Mouse (Mus musculus) CH12.LX (cell line): Measurements from ENCODE around the gene Tspan12. TPM values are rescaled to one million over a fixed set of nuclear protein-coding genes. Genes with fewer than 3 reads are reported as not detected.

Experiments used
- DNase-seq: peaks from one replicate; pipeline ENCODE4 v3.0.0-alpha.2; 2013; ENCODE audit errors: extremely low read depth
- H3K27ac ChIP-seq: 2 replicates; pipeline ENCODE4 v1.5.1; 2012; ENCODE audit warnings: low read depth, mild to moderate bottlenecking, control low read depth, moderate library complexity; ENCODE audit not compliant: insufficient read depth
- H3K27me3 ChIP-seq: replicated peaks from 2 replicates; pipeline ENCODE3; 2012; ENCODE audit warnings: inconsistent platforms
- H3K36me3 ChIP-seq, 2 experiments: replicated peaks in 1 of 2; 2 replicates each; pipeline versions ENCODE3 to v1.6.1; 2012; ENCODE audit warnings: inconsistent platforms in 1 of 2, low read length in 1 of 2, mild to moderate bottlenecking in 1 of 2, mixed read lengths in 1 of 2, moderate library complexity in 1 of 2; ENCODE audit not compliant: control insufficient read depth in 1 of 2, insufficient read depth in 1 of 2
- H3K4me1 ChIP-seq, 2 experiments: 2 replicates each; pipeline ENCODE4 v1.6.1; 2012; ENCODE audit warnings: inconsistent platforms in 1 of 2, moderate library complexity in 1 of 2; ENCODE audit not compliant: insufficient read depth in 2 of 2, control insufficient read depth in 1 of 2
- H3K4me2 ChIP-seq: 2 replicates; pipeline ENCODE4 v1.6.1; 2012; ENCODE audit warnings: low read depth, mild to moderate bottlenecking, control low read depth; ENCODE audit not compliant: poor library complexity, insufficient read depth, severe bottlenecking
- H3K4me3 ChIP-seq, 3 experiments: fragments of 150-350 bp in 1 of 3; sonication (generic) in 1 of 3; replicated peaks in 1 of 3; 2 replicates each; pipeline versions ENCODE3 to v1.5.1; 2011 to 2012; ENCODE audit warnings: low read depth in 2 of 3, low read length in 2 of 3, mild to moderate bottlenecking in 2 of 3, moderate library complexity in 2 of 3, control low read depth in 1 of 3, improper control_type of control experiment in 1 of 3, inconsistent platforms in 1 of 3, mixed read lengths in 1 of 3; ENCODE audit not compliant: poor library complexity in 1 of 3
- H3K79me2 ChIP-seq: replicated peaks from 2 replicates; pipeline ENCODE4 v1.6.1; 2012; ENCODE audit warnings: mild to moderate bottlenecking, moderate library complexity; ENCODE audit not compliant: control insufficient read depth, poor library complexity, insufficient read depth, severe bottlenecking; ENCODE audit errors: extremely low read depth
- H3K9ac ChIP-seq: 2 replicates; pipeline ENCODE4 v1.6.1; 2012; ENCODE audit warnings: low read depth, mild to moderate bottlenecking, control low read depth, moderate library complexity; ENCODE audit not compliant: insufficient read depth
- H3K9me3 ChIP-seq: replicated peaks from 2 replicates; pipeline ENCODE3; 2012; ENCODE audit warnings: low read length, inconsistent platforms, mixed read lengths
- CHD2 ChIP-seq: IDR thresholded peaks from 2 replicates; pipeline ENCODE4 v1.6.1; 2011; ENCODE audit warnings: low read length, improper control_type of control experiment
- CTCF ChIP-seq, 2 experiments: IDR thresholded peaks in 1 of 2; conservative IDR thresholded peaks in 1 of 2; 2 replicates each; pipeline ENCODE4 v1.5.1; 2011 to 2012; ENCODE audit warnings: low read depth in 2 of 2, low read length in 2 of 2, improper control_type of control experiment in 1 of 2, inconsistent platforms in 1 of 2, mild to moderate bottlenecking in 1 of 2, moderate library complexity in 1 of 2
- ELF1 ChIP-seq: IDR thresholded peaks from 2 replicates; pipeline ENCODE4 v1.6.1; 2014; ENCODE audit warnings: low read depth, mild to moderate bottlenecking, inconsistent platforms, low read length, improper control_type of control experiment
- GABPA ChIP-seq: IDR thresholded peaks from 2 replicates; pipeline ENCODE4 v1.6.1; 2012; ENCODE audit warnings: low read depth, low read length, improper control_type of control experiment, inconsistent platforms; ENCODE audit not compliant: insufficient replicate concordance
- KAT2A ChIP-seq: IDR thresholded peaks from 2 replicates; pipeline ENCODE4 v1.6.1; 2012; ENCODE audit warnings: low read length, improper control_type of control experiment, inconsistent platforms; ENCODE audit not compliant: insufficient replicate concordance
- MAX ChIP-seq: IDR thresholded peaks from 2 replicates; pipeline ENCODE4 v1.6.1; 2011; ENCODE audit warnings: low read length, improper control_type of control experiment
- MAZ ChIP-seq: IDR thresholded peaks from 2 replicates; pipeline ENCODE4 v1.6.1; 2012; ENCODE audit warnings: low read depth, mild to moderate bottlenecking, inconsistent platforms, low read length, improper control_type of control experiment, moderate library complexity
- MEF2A ChIP-seq: IDR thresholded peaks from 2 replicates; pipeline ENCODE4 v1.6.1; 2014; ENCODE audit warnings: low read depth, mild to moderate bottlenecking, inconsistent platforms, low read length, improper control_type of control experiment, borderline replicate concordance
- MXI1 ChIP-seq: IDR thresholded peaks from 2 replicates; pipeline ENCODE4 v1.6.1; 2011; ENCODE audit warnings: mild to moderate bottlenecking, low read depth, low read length, improper control_type of control experiment
- NRF1 ChIP-seq: IDR thresholded peaks from 2 replicates; pipeline ENCODE4 v1.6.1; 2014; ENCODE audit warnings: low read depth, mild to moderate bottlenecking, inconsistent platforms, low read length, improper control_type of control experiment, moderate library complexity
- POLR2A ChIP-seq: IDR thresholded peaks from 2 replicates; pipeline ENCODE4 v1.6.1; 2011; ENCODE audit warnings: low read depth, mild to moderate bottlenecking, improper control_type of control experiment, low read length
- POLR2AphosphoS2 ChIP-seq: IDR thresholded peaks from 2 replicates; pipeline ENCODE4 v1.6.1; 2011; ENCODE audit warnings: low read depth, low read length, improper control_type of control experiment
- RAD21 ChIP-seq: IDR thresholded peaks from 2 replicates; pipeline ENCODE4 v1.6.1; 2011; ENCODE audit warnings: low read depth, mild to moderate bottlenecking, low read length, improper control_type of control experiment, moderate library complexity
- RCOR1 ChIP-seq: conservative IDR thresholded peaks from 2 replicates; pipeline ENCODE4 v1.6.1; 2012; ENCODE audit warnings: low read depth, mild to moderate bottlenecking, inconsistent platforms, low read length, improper control_type of control experiment
- SIN3A ChIP-seq: IDR thresholded peaks from 2 replicates; pipeline ENCODE4 v1.6.1; 2012; ENCODE audit warnings: low read length, improper control_type of control experiment, inconsistent platforms
- SMC3 ChIP-seq: IDR thresholded peaks from 2 replicates; pipeline ENCODE4 v1.6.1; 2011; ENCODE audit warnings: low read depth, low read length, improper control_type of control experiment
- TBP ChIP-seq: conservative IDR thresholded peaks from 2 replicates; pipeline ENCODE4 v1.6.1; 2011; ENCODE audit warnings: low read depth, low read length, improper control_type of control experiment
- TCF12 ChIP-seq: IDR thresholded peaks from 2 replicates; pipeline ENCODE4 v1.6.1; 2014; ENCODE audit warnings: low read depth, mild to moderate bottlenecking, inconsistent platforms, low read length, improper control_type of control experiment
- UBTF ChIP-seq: IDR thresholded peaks from 2 replicates; pipeline ENCODE4 v1.6.1; 2012; ENCODE audit warnings: low read depth, mild to moderate bottlenecking, inconsistent platforms, low read length, improper control_type of control experiment, moderate library complexity
- USF1 ChIP-seq: IDR thresholded peaks from 2 replicates; pipeline ENCODE4 v1.6.1; 2014; ENCODE audit warnings: low read depth, mild to moderate bottlenecking, inconsistent platforms, low read length, improper control_type of control experiment
- ZC3H11A ChIP-seq: IDR thresholded peaks from 2 replicates; pipeline ENCODE4 v1.6.1; 2012; ENCODE audit warnings: low read depth, mild to moderate bottlenecking, inconsistent platforms, low read length, improper control_type of control experiment
- ZKSCAN1 ChIP-seq: IDR thresholded peaks from 2 replicates; pipeline ENCODE4 v1.6.1; 2012; ENCODE audit warnings: low read depth, inconsistent platforms, low read length, improper control_type of control experiment, borderline replicate concordance
- ZMIZ1 ChIP-seq: IDR thresholded peaks from 2 replicates; pipeline ENCODE4 v1.6.1; 2012; ENCODE audit warnings: low read depth, mild to moderate bottlenecking, inconsistent platforms, low read length, improper control_type of control experiment
- ZNF384 ChIP-seq: IDR thresholded peaks from 2 replicates; pipeline ENCODE4 v1.6.1; 2012; ENCODE audit warnings: low read depth, low read length, improper control_type of control experiment, inconsistent platforms
- dilution Hi-C: fragments of 300-500 bp; cut with MboI; formaldehyde crosslinking; loops from 2 replicates; pipeline ENCODE4 v1.14.3; 2020; ENCODE audit warnings: low sequenced_read_pairs; ENCODE audit not compliant: extremely low pct_unique_long_range_greater_than_20kb, extremely low pct_ligation_motif_present
- in situ Hi-C: fragments of 300-500 bp; cut with MboI; formaldehyde crosslinking; loops from 3 replicates; pipeline ENCODE4 v1.14.3; 2019; ENCODE audit warnings: low sequenced_read_pairs, low pct_ligation_motif_present, low pct_unique_long_range_greater_than_20kb, mixed read lengths
- polyA plus RNA-seq: library from polyadenylated mRNA; unstranded; fragments of >175 nt; gene quantifications from 2 replicates; pipeline ENCODE4 v1.2.1, GENCODE M21; 2012; ENCODE audit warnings: low read depth; ENCODE audit not compliant: insufficient read length
- total RNA-seq, 2 experiments: library from RNA; depleted of rRNA; stranded (reverse); fragments of 300-350 nt in 1 of 2; fragments of >200 nt in 1 of 2; gene quantifications; 2 replicates each; pipeline ENCODE4 v1.2.3; 2012 to 2014

Gene Tspan12
- total and polyA plus RNA-seq, 3 experiments = not detected

DNA sequence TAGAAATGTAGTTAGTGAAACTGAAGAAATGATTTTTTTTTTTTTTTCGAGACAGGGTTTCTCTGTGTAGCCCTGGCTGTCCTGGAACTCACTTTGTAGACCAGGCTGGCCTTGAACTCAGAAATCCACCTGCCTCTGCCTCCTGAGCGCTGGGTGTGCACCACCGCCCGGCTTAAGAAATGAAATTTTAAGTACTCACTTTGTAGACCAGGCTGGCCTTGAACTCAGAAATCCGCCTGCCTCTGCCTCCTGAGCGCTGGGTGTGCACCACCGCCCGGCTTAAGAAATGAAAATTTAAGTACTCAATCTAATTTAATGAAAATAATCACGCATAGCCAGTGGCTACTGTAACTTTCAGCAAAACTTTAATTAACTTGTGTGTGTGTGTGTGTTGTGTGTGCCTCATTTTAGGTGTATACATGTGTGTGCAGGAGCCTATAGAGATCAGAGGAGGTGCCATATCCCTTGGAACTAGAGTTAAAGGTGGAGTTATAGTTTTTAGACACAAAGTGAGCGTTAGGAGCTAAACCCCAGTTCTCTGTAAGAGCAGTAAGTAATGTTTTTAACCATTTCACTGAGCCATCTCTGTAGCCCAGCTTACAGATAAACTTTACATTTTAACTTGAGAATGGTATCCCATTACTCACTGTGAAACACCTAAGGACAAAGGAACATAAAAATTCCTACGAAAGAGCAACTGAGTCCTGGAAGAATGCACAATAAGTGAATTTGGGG, 57.8 kb downstream of the Tspan12 start:
- Histone ChIP-seq H3K4me2 (no peak overlapping the region), H3K4me3 (no peak overlapping the region), H3K4me1 (0 out of 4 replicates have a peak, but pooled peaks cover 0 to 2% of the 10 kb centered on the region in 2 experiments), H3K27me3 (no peaks in the 10 kb centered on the region), H3K79me2 (no peaks in the 10 kb centered on the region), H3K9ac (no peak overlapping the region), H3K27ac (no peak overlapping the region), H3K9me3 (no peaks in the 10 kb centered on the region), H3K36me3 (no peaks in the 10 kb centered on the region)
- in situ Hi-C loops (loop anchor here (10.0 kb wide), 1 partner anchor 280 kb away; no protein-coding TSS in a partner anchor), dilution Hi-C loops (no loop called here)
- TF ChIP-seq CHD2 = no peak
- DNase-seq = no peak

- TF ChIP-seq SMC3 (no peak), ELF1 (no peak), ZNF384 (no peak), KAT2A (no peak), CTCF (conservative IDR thresholded peaks at IDR 0.05 in 1 of 2, IDR thresholded peaks at IDR 0.05 in 1 of 2; ENCODE audit: low read depth in 2 of 2, low read length in 2 of 2) (no peak), POLR2AphosphoS2 (no peak), NRF1 (no peak), UBTF (no peak), SIN3A (no peak)
- TF ChIP-seq, all 38 proteins: peak for 0
- Histone ChIP-seq H3K4me3 (no peak overlapping the region), H3K79me2 (no peaks in the 10 kb centered on the region), H3K9ac (no peak overlapping the region), H3K4me1 (no peaks in the 10 kb centered on the region), H3K27me3 (no peaks in the 10 kb centered on the region), H3K4me2 (no peak overlapping the region), H3K27ac (no peak overlapping the region), H3K9me3 (no peaks in the 10 kb centered on the region), H3K36me3 (no peaks in the 10 kb centered on the region)
- no peak for DNase-seq
- dilution Hi-C loops (no loop called here), in situ Hi-C loops (loop anchor here (10.0 kb wide), 1 partner anchor 283 kb away; no protein-coding TSS in a partner anchor)
Measured at GRCm38 (mm10) chr6:21791307-21791706, 61.0 kb downstream of the Tspan12 start.

GRCm38 (mm10) chr6:21790550-21791086, 61.7 kb downstream of the Tspan12 start:
- Histone ChIP-seq H3K27ac (no peak overlapping the region), H3K9ac (no peak overlapping the region), H3K79me2 (no peaks in the 10 kb centered on the region), H3K27me3 (no peaks in the 10 kb centered on the region), H3K36me3 (no peaks in the 10 kb centered on the region), H3K4me1 (no peaks in the 10 kb centered on the region), H3K4me2 (no peak overlapping the region), H3K9me3 (no peaks in the 10 kb centered on the region), H3K4me3 (no peak overlapping the region)
- dilution Hi-C loops (no loop called here), in situ Hi-C loops (loop anchor here (10.0 kb wide), 1 partner anchor 284 kb away; no protein-coding TSS in a partner anchor)
- no peak for DNase-seq
- TF ChIP-seq MAZ = no peak
- TF ChIP-seq ZNF384 = no peak
- no peak for TF ChIP-seq ZC3H11A
- TF ChIP-seq USF1 = no peak
- no peak for TF ChIP-seq TCF12
- no peak for TF ChIP-seq POLR2A
- no peak for TF ChIP-seq ELF1
- no peak for TF ChIP-seq MEF2A
- no peak for TF ChIP-seq ZKSCAN1
- TF ChIP-seq KAT2A = no peak
- TF ChIP-seq GABPA = no peak
- TF ChIP-seq SMC3 = no peak
- no peak for TF ChIP-seq MXI1
- TF ChIP-seq RCOR1 = no peak
- TF ChIP-seq RAD21 = no peak
- TF ChIP-seq MAX = no peak
- TF ChIP-seq POLR2AphosphoS2 = no peak
- no peak for TF ChIP-seq ZMIZ1
- TF ChIP-seq TBP = no peak
- no peak for TF ChIP-seq NRF1
